Mouse (Mus musculus): ENCODE measurements around the gene Nupl1. TPM values are rescaled to one million over a fixed set of nuclear protein-coding genes. Genes with fewer than 3 reads are reported as not detected.
A peak's percentile ranks its signal among the peaks of the same experiment; 100 is the strongest.

The Nupl1 gene
- polyA plus RNA-seq, 1 experiment from 2014 or later = not detected

DNA sequence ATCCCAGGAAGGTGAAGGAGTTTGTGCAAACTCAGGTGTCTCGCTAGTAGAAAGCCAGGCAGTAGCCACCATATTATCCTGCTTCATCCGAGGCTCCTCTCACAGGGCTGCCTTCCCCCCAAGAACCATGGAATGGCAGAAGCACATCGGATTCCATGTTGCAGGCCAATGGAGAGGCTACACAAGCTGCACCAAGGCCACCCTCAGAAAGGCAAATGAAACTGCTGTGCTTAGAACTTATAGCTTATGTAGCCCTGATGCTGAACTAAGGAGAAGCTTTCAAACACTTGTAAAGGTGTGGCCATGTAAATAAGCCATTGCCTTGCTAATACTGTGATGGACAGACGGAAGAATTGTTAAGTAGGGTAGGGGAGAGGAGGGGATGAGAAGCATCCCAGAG, 115.4 kb downstream of the Nupl1 start:
- no peak overlapping the region for H3K27ac ChIP-seq
- WGBS = 81% methylated on average over 4 of the region's 4 CpGs
- H3K4me2 ChIP-seq (replicated peaks) = no peak overlapping the region
- H3K9ac ChIP-seq = no peak overlapping the region
- no peaks in the 10 kb centered on the region for H3K27me3 ChIP-seq
- no peaks in the 10 kb centered on the region for H3K36me3 ChIP-seq
- no peak for ATAC-seq (ENCODE audit: insufficient number of reproducible peaks, insufficient read depth, low FRiP score, low TSS enrichment)
- H3K9me3 ChIP-seq = no peaks in the 10 kb centered on the region
- no peak overlapping the region for H3K4me3 ChIP-seq
- no peaks in the 10 kb centered on the region for H3K4me1 ChIP-seq

DNA sequence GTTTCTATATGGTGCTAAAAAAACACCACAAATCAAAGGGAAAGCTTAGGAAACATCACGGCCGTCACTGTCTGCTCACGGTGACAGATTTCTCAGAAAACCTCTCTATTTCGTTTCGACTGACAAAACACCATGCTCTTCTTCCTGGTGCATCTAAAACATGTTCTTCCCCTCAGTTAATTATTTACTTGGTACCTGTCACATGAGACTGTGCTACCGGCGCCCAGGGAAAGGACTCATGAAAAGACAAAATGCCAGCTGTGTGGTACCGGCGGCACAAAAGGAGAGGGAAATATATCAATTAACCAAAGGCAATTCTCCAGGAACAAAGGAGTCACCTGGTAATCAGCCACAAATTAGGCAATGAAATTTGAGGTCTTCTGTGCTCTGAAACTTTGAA, 116.5 kb downstream of the Nupl1 start:
- Histone ChIP-seq H3K4me3 (no peak overlapping the region), H3K9ac (no peak overlapping the region), H3K4me2 (replicated peaks) (no peak overlapping the region), H3K27me3 (no peaks in the 10 kb centered on the region), H3K27ac (no peak overlapping the region), H3K36me3 (no peaks in the 10 kb centered on the region), H3K4me1 (no peaks in the 10 kb centered on the region), H3K9me3 (no peaks in the 10 kb centered on the region)
- 88% methylated on average over 9 of the region's 9 CpGs for WGBS
- ATAC-seq (ENCODE audit: insufficient number of reproducible peaks, insufficient read depth, low FRiP score, low TSS enrichment) = no peak

MicroRNAs encoded within 50 kb of the gene (microRNA counts, 519-probe panel; counts per million panel counts)
- microRNA mmu-miR-719 = 460 counts per million, percentile 65 among the panel's probes with 10 or more counts

Small RNA genes lying within 50 kb of the gene (microRNA-seq; reads per million reads assigned to microRNA genes)
- not detected for gene Mir719

Other genes starting within 250 kb of the Nupl1 start
- gene Atp8a2, start 54.3 kb downstream of the Nupl1 start, polyA plus RNA-seq (2016; fragmentation: Nextera tagmentation; extraction: Ambion mirVana) = 6.1 and 9.0 TPM in 2 replicates
- 57.6 and 60.9 TPM in 2 replicates for gene Gm49336, start 76 bp upstream of the Nupl1 start, polyA plus RNA-seq (2016; fragmentation: Nextera tagmentation; extraction: Ambion mirVana)
- gene Mtmr6, start 13.8 kb upstream of the Nupl1 start, polyA plus RNA-seq (2016; fragmentation: Nextera tagmentation; extraction: Ambion mirVana) = 35.1 and 35.8 TPM in 2 replicates
- gene Amer2, start 121.8 kb upstream of the Nupl1 start, polyA plus RNA-seq (2016; fragmentation: Nextera tagmentation; extraction: Ambion mirVana) = 9.0 and 9.1 TPM in 2 replicates

All from embryonic facial prominence, embryonic 12.5 days (tissue).